Mouse (Mus musculus): ENCODE results near the gene Trim11. TPM values are rescaled to one million over a fixed set of nuclear protein-coding genes. Genes with fewer than 3 reads are reported as not detected.
A peak's percentile ranks its signal among the peaks of the same experiment; 100 is the strongest.

Gene Trim11
- total RNA-seq, 2 experiments from 2014 or later = 32.5 to 35.5 TPM

DNA sequence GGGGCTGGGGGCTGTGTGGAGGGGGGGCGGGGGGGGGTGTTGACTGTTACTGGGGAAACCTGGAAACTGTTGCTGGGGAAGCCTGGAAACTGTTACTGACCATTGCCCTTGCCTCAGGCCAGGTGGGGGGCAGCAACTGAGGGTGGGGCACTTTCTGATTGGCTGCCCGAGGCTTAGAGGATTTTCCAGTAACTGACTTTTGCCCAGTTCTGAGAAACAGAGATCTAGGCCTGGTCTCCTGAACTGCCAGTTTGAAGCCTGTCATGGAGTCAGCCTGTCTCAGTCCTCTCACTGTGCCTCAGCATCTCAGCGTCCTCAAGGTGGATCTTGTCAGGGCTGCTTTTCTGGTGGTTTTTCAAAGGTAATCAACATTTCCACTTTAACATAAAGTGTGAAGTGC lies 3.5 kb upstream of the Trim11 start:
- Histone ChIP-seq H3K27ac (no peak overlapping the region), H3K4me3 (no peak overlapping the region)
- DNase-seq (ENCODE audit: low spot score in 2 of 2) = no peak
- TF ChIP-seq CTCF (conservative IDR thresholded peaks at IDR 0.05) = no peak

DNA sequence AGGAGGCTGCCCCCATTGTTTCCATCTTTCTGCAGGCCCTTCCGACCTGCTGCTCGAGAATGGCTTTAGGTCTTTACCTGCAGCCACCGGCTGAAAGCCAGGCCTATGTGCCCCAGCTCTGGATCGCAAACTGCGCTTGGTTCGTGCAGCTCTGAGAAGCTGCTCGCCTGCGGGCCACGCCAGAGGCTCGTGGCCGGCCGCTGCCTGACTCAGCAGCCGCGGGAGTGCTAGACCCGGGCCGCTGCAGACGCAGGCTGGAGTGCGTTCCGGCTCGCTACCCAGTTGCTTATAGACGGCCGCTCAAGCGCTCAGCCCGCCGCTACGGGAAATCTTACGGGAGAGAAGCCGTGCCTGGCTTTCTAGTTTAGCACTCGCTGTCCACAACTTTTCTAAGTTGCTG lies 743 bp upstream of the Trim11 start:
- no peak for TF ChIP-seq CTCF (conservative IDR thresholded peaks at IDR 0.05)
- Histone ChIP-seq H3K4me3 (peak overlapping the region; percentile 67), H3K27ac (peak overlapping the region; percentile 95)
- no peak for DNase-seq (ENCODE audit: low spot score in 2 of 2)

DNA sequence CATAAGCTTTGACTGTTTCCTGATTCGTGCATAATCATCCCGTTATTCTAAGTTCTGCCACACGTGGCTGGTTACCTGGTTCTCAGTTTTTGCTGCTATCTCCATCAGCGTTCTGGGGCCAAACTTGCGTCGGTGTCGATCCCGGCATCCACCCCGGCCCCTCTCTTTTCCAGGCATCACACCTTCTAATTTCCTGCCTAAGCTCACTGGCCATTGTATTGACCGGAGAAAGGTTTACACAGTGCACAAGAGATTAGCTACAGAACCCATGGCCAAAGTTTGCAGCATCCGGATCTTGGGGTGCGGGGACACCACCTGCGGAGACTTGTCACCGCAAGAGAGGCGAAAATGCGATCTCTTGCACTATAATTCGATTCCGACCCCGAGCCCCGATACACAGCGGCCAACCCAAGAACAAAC lies 276 bp upstream of the Trim11 start:
- no peak for TF ChIP-seq CTCF (conservative IDR thresholded peaks at IDR 0.05)
- H3K27ac ChIP-seq = peak overlapping the region; percentile 95
- no peak for DNase-seq (ENCODE audit: low spot score in 2 of 2)
- peak overlapping the region; percentile 67 for H3K4me3 ChIP-seq

DNA sequence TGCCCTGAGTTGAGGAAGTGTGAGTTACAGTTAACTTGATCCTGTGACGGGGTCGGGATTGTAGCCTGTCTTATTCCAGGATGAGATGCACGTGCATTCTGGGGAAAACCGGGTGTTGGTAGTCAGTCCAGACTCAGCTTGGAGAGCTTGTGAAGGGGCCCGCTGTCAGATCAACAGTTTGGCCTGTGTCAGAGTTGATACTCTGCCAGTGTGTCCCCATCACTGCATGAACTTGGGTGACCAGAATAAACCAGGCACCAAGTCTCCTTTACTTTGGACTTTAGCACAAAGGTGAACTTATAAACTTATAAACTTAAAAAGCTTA lies 775 bp downstream of the Trim11 start:
- peak overlapping the region; percentile 67 for H3K4me3 ChIP-seq
- TF ChIP-seq CTCF (conservative IDR thresholded peaks at IDR 0.05) = no peak
- peak overlapping the region; percentile 95 for H3K27ac ChIP-seq
- no peak for DNase-seq (ENCODE audit: low spot score in 2 of 2)

DNA sequence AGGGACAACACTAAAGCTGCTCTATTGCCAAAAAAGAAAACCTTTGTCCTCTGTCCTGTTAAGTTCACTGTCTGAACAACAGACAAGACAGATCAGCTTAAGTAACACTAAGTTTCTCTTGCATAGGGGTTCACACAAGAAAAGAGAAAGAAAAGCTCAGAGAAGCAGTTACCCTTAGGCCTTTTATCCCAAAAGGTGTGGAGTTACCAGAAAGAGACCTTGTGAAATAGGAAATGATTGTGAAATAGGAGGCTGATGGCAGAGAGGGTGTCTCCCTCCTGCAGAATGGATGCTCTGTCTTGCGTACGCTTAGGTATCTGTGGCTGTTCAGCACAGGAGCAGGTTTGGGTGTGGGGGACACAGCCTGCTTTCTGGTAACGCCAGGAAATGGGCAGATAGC lies 1.3 kb downstream of the Trim11 start:
- Histone ChIP-seq H3K4me3 (peak overlapping the region; percentile 67), H3K27ac (peak overlapping the region; percentile 28; the same call in 1 of the 2 replicates)
- no peak for DNase-seq (ENCODE audit: low spot score in 2 of 2)
- no peak for TF ChIP-seq CTCF (conservative IDR thresholded peaks at IDR 0.05)

DNA sequence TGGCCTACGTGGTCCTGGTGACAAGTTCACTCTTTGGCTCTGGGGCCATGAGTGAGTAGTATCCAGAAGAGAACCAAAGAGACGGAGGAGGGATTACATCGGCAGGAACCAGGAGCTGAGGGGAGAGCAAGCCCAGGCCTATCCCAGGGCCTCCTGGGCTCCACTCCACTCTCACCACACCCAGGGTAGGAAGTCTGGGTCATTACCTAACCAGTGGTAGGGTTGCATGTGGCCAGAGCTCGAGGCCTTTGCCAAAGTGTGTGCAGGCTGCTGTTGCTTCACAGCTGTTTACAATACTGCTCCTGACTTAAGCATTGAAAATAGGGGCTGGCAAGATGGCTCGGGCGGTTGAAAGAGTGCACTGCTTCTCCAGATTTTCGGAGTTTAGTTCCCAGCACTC lies 1.8 kb downstream of the Trim11 start:
- DNase-seq (ENCODE audit: low spot score in 2 of 2) = no peak
- Histone ChIP-seq H3K27ac (peak overlapping the region; percentile 28; the same call in 1 of the 2 replicates), H3K4me3 (peak overlapping the region; percentile 67)
- TF ChIP-seq CTCF (conservative IDR thresholded peaks at IDR 0.05) = no peak

DNA sequence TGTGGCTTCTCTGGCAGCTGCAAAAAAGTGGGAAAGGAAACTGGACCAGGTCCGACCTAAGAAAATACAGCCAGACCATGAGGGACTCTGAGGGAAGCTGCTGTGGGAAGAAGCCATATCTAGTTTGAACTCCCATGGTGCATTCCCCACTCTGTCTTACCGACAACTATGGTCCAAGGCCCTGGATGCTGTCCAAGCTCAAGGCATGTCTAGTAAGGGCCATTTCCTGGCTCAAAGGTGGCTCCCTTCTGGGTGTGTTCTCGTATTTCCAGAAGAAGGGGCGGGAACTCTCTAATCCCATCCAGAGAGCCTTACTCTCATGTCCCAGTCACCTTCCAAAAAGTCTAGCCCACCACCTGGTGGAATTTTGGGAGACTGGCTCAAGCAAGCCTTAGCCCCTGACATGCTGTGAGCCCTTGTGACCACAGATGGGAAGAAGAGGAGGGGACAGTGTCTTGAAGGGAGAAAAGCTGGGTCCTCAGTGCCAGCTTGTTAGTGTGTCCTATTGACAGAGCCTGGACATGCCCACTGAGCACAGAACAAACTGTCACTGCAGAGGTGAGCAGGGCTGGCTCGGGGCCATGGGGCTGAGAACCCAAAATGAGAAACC lies 2.6 kb downstream of the Trim11 start:
- Histone ChIP-seq H3K4me3 (peak overlapping the region; percentile 67; the same call in 1 of the 2 replicates), H3K27ac (no peak overlapping the region)
- no peak for TF ChIP-seq CTCF (conservative IDR thresholded peaks at IDR 0.05)
- no peak for DNase-seq (ENCODE audit: low spot score in 2 of 2)

DNA sequence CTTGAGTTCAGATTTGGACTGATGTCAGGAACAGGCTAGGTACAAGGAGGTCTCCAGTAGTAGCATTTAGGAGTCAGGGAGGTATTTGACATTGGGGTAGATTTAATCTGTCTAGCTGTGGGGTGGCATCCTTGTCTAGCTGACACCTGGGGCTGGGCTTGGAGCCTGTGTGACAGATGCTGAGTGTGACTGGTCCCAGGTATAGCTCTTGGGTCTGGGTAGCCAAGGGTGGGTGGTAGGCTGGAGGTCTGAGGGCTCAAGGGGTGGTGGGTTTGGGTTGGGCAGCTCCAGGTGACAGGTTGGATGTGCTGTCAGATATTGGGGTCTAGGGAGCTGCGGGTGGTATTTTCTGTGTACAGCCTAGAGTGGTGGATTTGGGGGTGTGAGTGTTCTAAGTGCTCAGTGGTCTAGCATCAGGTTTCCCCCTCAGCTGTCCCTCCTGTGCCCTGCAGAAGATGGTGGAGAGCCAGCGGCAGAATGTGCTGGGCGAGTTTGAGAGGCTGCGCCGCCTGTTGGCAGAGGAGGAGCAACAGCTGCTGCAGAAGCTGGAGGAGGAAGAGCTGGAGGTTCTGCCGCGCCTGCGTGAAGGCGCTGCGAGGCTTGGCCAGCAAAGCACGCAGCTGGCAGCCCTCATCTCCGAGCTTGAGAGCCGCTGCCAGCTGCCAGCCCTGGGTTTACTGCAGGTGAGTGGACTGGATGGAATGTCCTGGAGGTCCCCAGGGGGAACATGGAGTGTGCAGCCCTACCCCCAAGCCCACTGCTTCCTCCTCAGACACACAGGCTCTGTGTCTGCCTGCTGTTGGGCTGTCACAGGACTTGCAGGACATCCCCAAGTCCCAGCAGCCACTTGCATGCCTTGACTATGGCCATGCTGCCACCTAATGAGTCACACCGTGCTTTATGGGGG lies 3.9 kb downstream of the Trim11 start:
- peak; percentile 80 for TF ChIP-seq CTCF (conservative IDR thresholded peaks at IDR 0.05)
- Histone ChIP-seq H3K27ac (peak overlapping the region; percentile 67; the same call in 1 of the 2 replicates), H3K4me3 (peak overlapping the region; percentile 30)
- DNase-seq (ENCODE audit: low spot score in 2 of 2) = peak; percentile 72 to 82

DNA sequence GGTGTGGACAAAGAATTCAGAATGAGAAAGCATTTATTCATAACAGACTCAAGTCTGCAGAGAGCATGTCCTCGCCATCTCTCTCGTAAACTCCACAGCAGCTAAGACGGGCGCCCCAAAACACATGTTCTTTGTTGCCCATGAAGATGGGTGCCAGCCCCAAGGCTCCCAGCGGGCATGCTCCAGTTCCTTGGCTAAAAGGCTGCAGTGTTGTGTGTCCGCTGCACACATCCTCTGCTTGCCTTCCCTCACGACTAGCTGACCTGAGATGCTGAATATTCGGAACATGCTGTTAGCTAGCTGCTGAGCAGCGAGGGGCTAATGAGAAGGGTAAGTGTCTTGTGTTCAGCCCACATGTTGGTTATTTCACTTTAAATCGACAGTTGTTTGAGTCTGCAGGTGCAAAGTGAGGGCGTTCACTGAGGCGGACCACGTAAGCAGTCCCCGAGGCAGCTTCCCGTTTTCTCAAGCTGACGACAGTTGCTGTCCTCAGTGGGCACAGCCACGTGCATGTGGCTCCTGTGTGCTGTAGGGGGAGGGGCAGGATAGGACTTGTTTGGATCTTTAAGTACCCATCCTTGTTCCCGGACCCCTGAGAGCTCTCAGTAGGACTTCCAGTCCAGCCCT lies 4.7 kb downstream of the Trim11 start:
- Histone ChIP-seq H3K4me3 (peak overlapping the region; percentile 30; the same call in 1 of the 2 replicates), H3K27ac (peak overlapping the region; percentile 67; the same call in 1 of the 2 replicates)
- no peak for DNase-seq (ENCODE audit: low spot score in 2 of 2)
- TF ChIP-seq CTCF (conservative IDR thresholded peaks at IDR 0.05) = no peak

DNA sequence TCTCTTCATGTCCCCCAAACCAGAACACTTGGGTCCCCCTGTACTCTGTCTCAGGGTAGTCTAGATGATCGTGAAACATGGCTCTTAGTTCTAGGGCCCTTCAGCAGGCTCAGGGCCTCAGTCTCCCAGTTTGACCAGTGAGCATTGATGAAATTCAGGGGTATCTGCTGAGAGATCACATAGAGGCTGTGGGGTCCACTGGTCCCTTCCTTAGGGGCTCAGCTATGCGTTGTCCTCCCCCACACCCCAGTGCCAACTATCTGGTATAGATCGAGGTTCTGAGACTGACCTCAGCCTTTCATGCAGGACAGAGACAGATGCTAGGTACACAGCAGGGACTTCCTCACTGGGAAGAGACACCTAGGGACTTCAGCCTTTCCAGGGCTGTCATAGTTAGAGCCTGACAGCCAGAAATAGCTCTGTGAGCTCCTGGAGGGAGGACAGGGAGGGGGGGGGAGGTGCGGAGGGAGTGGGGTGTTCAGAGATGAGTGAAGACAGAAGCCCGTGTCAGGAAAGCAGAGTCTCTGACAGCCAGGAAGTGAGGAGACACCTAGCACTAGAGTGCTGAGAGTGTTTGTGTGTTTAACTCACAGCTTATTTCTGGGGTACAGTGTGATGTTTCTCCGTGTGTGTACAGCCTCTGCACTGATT lies 5.9 kb downstream of the Trim11 start:
- no peak for DNase-seq (ENCODE audit: low spot score in 2 of 2)
- no peak overlapping the region for H3K4me3 ChIP-seq
- no peak overlapping the region for H3K27ac ChIP-seq
- no peak for TF ChIP-seq CTCF (conservative IDR thresholded peaks at IDR 0.05)

DNA sequence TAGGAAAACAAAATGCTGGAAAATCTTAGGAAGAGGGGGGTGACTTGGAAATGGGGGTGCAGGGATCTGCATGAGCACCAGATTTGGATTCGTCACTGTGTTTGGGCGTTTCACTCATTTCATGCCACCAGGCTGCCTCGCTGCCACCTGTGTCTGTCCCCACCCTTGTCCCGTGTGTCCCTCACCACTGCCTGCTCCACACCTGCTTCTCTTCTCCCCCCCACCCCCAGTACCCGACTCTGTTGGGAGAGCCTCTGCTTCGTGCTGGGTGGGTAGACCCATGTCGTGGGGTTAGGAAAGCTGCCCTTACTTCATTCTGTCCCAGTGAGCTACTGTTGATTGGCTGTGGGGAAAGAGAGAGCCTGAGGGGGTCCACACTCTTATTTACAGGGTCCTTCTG lies 6.8 kb downstream of the Trim11 start:
- H3K27ac ChIP-seq = no peak overlapping the region
- no peak overlapping the region for H3K4me3 ChIP-seq
- TF ChIP-seq CTCF (conservative IDR thresholded peaks at IDR 0.05) = no peak
- no peak for DNase-seq (ENCODE audit: low spot score in 2 of 2)

DNA sequence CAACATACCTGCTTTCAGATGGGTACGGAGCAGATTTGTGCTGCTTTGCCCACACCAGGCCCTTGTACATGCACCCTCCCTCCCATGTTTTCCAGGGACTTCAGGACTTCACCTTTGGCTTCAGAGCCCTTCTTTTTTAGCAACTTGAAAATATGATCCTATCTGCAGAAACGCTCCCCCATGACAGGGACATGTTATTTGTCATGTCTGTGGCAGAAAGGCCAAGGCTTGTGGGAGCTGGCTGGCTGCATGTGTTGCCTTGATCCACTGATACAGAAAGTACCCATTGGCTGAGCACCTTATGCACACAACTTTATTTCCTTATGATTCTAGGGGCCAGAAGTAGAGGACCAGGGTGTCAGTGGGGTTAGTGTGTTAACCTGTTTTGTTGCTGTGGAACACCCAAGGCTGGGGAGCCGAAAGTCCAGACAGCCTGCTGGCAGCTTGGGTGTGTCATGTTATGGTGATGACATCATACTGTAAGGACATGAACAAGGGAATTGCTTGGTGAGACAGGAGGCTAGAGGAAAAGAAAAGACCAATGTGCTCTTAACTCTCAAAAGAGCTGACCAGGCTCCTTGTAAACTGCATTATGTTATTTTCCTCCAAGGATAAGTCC lies 7.5 kb downstream of the Trim11 start:
- DNase-seq (ENCODE audit: low spot score in 2 of 2) = no peak
- TF ChIP-seq CTCF (conservative IDR thresholded peaks at IDR 0.05) = no peak
- no peak overlapping the region for H3K4me3 ChIP-seq
- H3K27ac ChIP-seq = no peak overlapping the region
